7 mouse cellular contexts compared by ENCODE assay signal in the genomic region with DNA sequence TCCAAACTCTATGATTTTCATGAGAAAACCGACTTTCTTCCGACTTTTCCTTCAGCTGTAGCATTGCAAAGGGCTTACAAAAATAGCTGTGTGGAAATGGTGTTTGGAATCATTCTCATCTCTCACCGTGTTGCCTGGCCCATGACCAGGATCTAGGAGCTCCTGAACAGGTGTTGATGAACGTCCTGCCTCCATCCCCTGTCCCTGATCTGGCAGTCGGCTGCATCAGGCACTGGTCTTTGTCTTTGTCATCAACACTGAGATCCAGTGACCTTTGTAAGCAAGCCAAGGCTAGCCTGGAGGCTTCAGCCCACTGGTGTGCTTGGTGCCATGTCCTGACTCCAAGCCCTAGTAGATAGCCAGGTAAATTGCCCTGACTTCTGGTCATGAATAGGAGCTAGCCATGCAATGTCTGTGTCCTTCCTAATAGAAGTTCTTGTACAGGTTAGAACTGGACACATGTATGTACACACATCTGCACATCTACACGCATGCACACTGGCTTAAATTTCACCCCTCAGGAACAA. TPM values are rescaled to one million over a fixed set of nuclear protein-coding genes. Genes with fewer than 3 reads are reported as not detected.
A peak's percentile ranks its signal among the peaks of the same experiment; 100 is the strongest.
DNase-seq lines count a peak whose midpoint lies in the region; ATAC-seq and TF ChIP-seq lines count a peak whose summit lies in the region.

No protein-coding gene starts in this region.

- H3K27ac ChIP-seq in heart, embryonic 13.5 days (replicated peaks): peak overlapping the region; percentile 96
- H3K27ac ChIP-seq in midbrain, embryonic 12.5 days (replicated peaks): peak overlapping the region; percentile 81; the same call in 1 of the 2 replicates
- no peak overlapping the region for H3K27ac ChIP-seq in midbrain, embryonic 16.5 days (ENCODE audit: low read length)
- peak overlapping the region; percentile 90 for H3K27ac ChIP-seq in heart, embryonic 16.5 days (ENCODE audit: low read length)
- peak overlapping the region; percentile 89; the same call in 1 of the 2 replicates for H3K27ac ChIP-seq in stomach, postnatal 0 days (replicated peaks)

- H3K36me3 ChIP-seq in heart, embryonic 13.5 days: peaks cover 58% of the 10 kb centered on the region
- no peaks in the 10 kb centered on the region for H3K36me3 ChIP-seq in midbrain, embryonic 12.5 days
- H3K36me3 ChIP-seq in midbrain, embryonic 16.5 days (ENCODE audit: control insufficient read depth, insufficient read depth, low read length): no peaks in the 10 kb centered on the region
- peaks cover 13% of the 10 kb centered on the region for H3K36me3 ChIP-seq in heart, embryonic 16.5 days (ENCODE audit: control insufficient read depth, insufficient read depth)
- H3K36me3 ChIP-seq in stomach, postnatal 0 days (ENCODE audit: control insufficient read depth, insufficient read depth, low read length): 0 out of 2 replicates have a peak, but pooled peaks cover 4% of the 10 kb centered on the region

- no peak for DNase-seq in heart, postnatal 4 days
- no peak for DNase-seq in stomach, postnatal 0 days (ENCODE audit: low spot score)

- no peak for TF ChIP-seq CTCF in stomach, postnatal 0 days (IDR thresholded peaks at IDR 0.05; ENCODE audit: low read depth)

- H3K9ac ChIP-seq in heart, embryonic 13.5 days: peak overlapping the region; percentile 70
- no peak overlapping the region for H3K9ac ChIP-seq in midbrain, embryonic 12.5 days (replicated peaks)
- H3K9ac ChIP-seq in midbrain, embryonic 16.5 days (ENCODE audit: low read depth, low read length): no peak overlapping the region
- peak overlapping the region; percentile 48; the same call in 1 of the 2 replicates for H3K9ac ChIP-seq in heart, embryonic 16.5 days (ENCODE audit: low read length)
- H3K9ac ChIP-seq in stomach, postnatal 0 days (ENCODE audit: low read length): no peak overlapping the region

- H3K4me3 ChIP-seq in heart, embryonic 13.5 days: no peak overlapping the region
- H3K4me3 ChIP-seq in midbrain, embryonic 12.5 days: no peak overlapping the region
- no peak overlapping the region for H3K4me3 ChIP-seq in midbrain, embryonic 16.5 days (ENCODE audit: low read depth, low read length)
- no peak overlapping the region for H3K4me3 ChIP-seq in heart, embryonic 16.5 days (ENCODE audit: low read length)
- no peak overlapping the region for H3K4me3 ChIP-seq in stomach, postnatal 0 days (ENCODE audit: low read depth, low read length)

- TF ChIP-seq EP300 in stomach, postnatal 0 days (optimal IDR thresholded peaks at IDR 0.05): no peak

- peaks cover 95% of the 10 kb centered on the region for H3K4me1 ChIP-seq in heart, embryonic 13.5 days
- H3K4me1 ChIP-seq in midbrain, embryonic 12.5 days: peaks cover 43% of the 10 kb centered on the region
- H3K4me1 ChIP-seq in midbrain, embryonic 16.5 days (ENCODE audit: control insufficient read depth, insufficient read depth, low read length): peaks cover 16% of the 10 kb centered on the region
- peaks cover 77% of the 10 kb centered on the region for H3K4me1 ChIP-seq in heart, embryonic 16.5 days (ENCODE audit: control insufficient read depth, insufficient read depth, low read length)
- H3K4me1 ChIP-seq in stomach, postnatal 0 days (replicated peaks; ENCODE audit: control insufficient read depth, insufficient read depth): peaks cover 12% of the 10 kb centered on the region

- no peaks in the 10 kb centered on the region for H3K27me3 ChIP-seq in heart, embryonic 13.5 days (replicated peaks)
- peaks cover 24% of the 10 kb centered on the region; the same call in 1 of the 2 replicates for H3K27me3 ChIP-seq in midbrain, embryonic 12.5 days
- H3K27me3 ChIP-seq in midbrain, embryonic 16.5 days (ENCODE audit: control insufficient read depth, insufficient read depth, low read depth, low read length): no peaks in the 10 kb centered on the region
- H3K27me3 ChIP-seq in heart, embryonic 16.5 days (ENCODE audit: control insufficient read depth, insufficient read depth, low read length): no peaks in the 10 kb centered on the region
- H3K27me3 ChIP-seq in stomach, postnatal 0 days (ENCODE audit: control insufficient read depth, insufficient read depth, low read length): no peaks in the 10 kb centered on the region

- peak overlapping the region; percentile 46; the same call in 1 of the 2 replicates for H3K4me2 ChIP-seq in heart, embryonic 13.5 days
- no peak overlapping the region for H3K4me2 ChIP-seq in midbrain, embryonic 12.5 days (replicated peaks)
- no peak overlapping the region for H3K4me2 ChIP-seq in midbrain, embryonic 16.5 days (ENCODE audit: low read length)
- peak overlapping the region; percentile 42; the same call in 1 of the 2 replicates for H3K4me2 ChIP-seq in heart, embryonic 16.5 days (ENCODE audit: low read depth, low read length)
- no peak overlapping the region for H3K4me2 ChIP-seq in stomach, postnatal 0 days (replicated peaks; ENCODE audit: low read depth)

- no peak for ATAC-seq in heart, embryonic 13.5 days (ENCODE audit: extremely low read depth, insufficient number of reproducible peaks, low FRiP score, low TSS enrichment)
- no peak for ATAC-seq in midbrain, embryonic 12.5 days (ENCODE audit: low FRiP score, low read depth)
- ATAC-seq in midbrain, embryonic 16.5 days: no peak
- no peak for ATAC-seq in heart, embryonic 16.5 days (replicated peaks; ENCODE audit: extremely low read depth, insufficient read depth, low FRiP score)
- no peak for ATAC-seq in stomach, postnatal 0 days (ENCODE audit: low FRiP score, low TSS enrichment)
- ATAC-seq in activated CD4-positive, CD25-positive, alpha-beta regulatory T cell, adult 4 months: no peak

- no peaks in the 10 kb centered on the region for H3K9me3 ChIP-seq in heart, embryonic 13.5 days
- H3K9me3 ChIP-seq in midbrain, embryonic 12.5 days: no peaks in the 10 kb centered on the region
- no peaks in the 10 kb centered on the region for H3K9me3 ChIP-seq in midbrain, embryonic 16.5 days (replicated peaks; ENCODE audit: control insufficient read depth, low read length, poor library complexity, severe bottlenecking)
- H3K9me3 ChIP-seq in heart, embryonic 16.5 days (replicated peaks; ENCODE audit: control insufficient read depth, low read length): no peaks in the 10 kb centered on the region
- no peaks in the 10 kb centered on the region for H3K9me3 ChIP-seq in stomach, postnatal 0 days (ENCODE audit: control insufficient read depth, low read length)

- WGBS in heart, embryonic 13.5 days: 50% methylated on average over 6 of the region's 6 CpGs
- 86% methylated on average over 6 of the region's 6 CpGs for WGBS in midbrain, embryonic 12.5 days
- 80% methylated on average over 6 of the region's 6 CpGs for WGBS in midbrain, embryonic 16.5 days
- 46% methylated on average over 6 of the region's 6 CpGs for WGBS in heart, embryonic 16.5 days
- 50% methylated on average over 6 of the region's 6 CpGs for WGBS in stomach, postnatal 0 days

RNA-seq across cellular contexts. Expression of a gene that starts 12.8 kb away (rescaled TPM):
- polyA plus RNA-seq in heart, embryonic 13.5 days (2015; fragmentation: Nextera tagmentation; extraction: Ambion mirVana): 429 and 466 TPM in 2 replicates
- total RNA-seq in heart, postnatal 4 days (2021): 100 to 1,000 TPM; 457 to 460 TPM
- polyA plus RNA-seq in midbrain, embryonic 12.5 days (2016; fragmentation: Nextera tagmentation; extraction: Ambion mirVana): 169 and 215 TPM in 2 replicates
- 69.2 and 74.3 TPM in 2 replicates for polyA plus RNA-seq in midbrain, embryonic 16.5 days (2015; fragmentation: Nextera tagmentation; extraction: Ambion mirVana)
- polyA plus RNA-seq in heart, embryonic 16.5 days (2015; fragmentation: Nextera tagmentation; extraction: Ambion mirVana): 420 and 441 TPM in 2 replicates
- 238 and 254 TPM in 2 replicates for polyA plus RNA-seq in stomach, postnatal 0 days (2015; fragmentation: Nextera tagmentation; extraction: Ambion mirVana)
- polyA plus RNA-seq in activated CD4-positive, CD25-positive, alpha-beta regulatory T cell, adult 4 months (2017; shearing (Covaris generic)): under 1 TPM in 1 of 2 experiments, not detected in 1; 0.62 TPM

Comparison
In these comparisons a context has a peak if more than half of its experiments do, and no peak if none do; other contexts are left out.
1. H3K4me2 ChIP-seq: peak in heart, embryonic 13.5 days (single experiment) and heart, embryonic 16.5 days (single experiment); none in midbrain, embryonic 12.5 days (single experiment), midbrain, embryonic 16.5 days (single experiment) and stomach, postnatal 0 days (single experiment).
2. H3K9ac ChIP-seq: peak in heart, embryonic 13.5 days (single experiment) and heart, embryonic 16.5 days (single experiment); none in midbrain, embryonic 12.5 days (single experiment), midbrain, embryonic 16.5 days (single experiment) and stomach, postnatal 0 days (single experiment).
3. RNA of a gene that starts 12.8 kb away (polyA plus RNA-seq): 429 to 466 TPM in heart, embryonic 13.5 days, 420 to 441 TPM in heart, embryonic 16.5 days, 238 to 254 TPM in stomach, postnatal 0 days, 169 to 215 TPM in midbrain, embryonic 12.5 days and 69.2 to 74.3 TPM in midbrain, embryonic 16.5 days; 0.62 TPM in activated CD4-positive, CD25-positive, alpha-beta regulatory T cell, adult 4 months; every median in the first group is over 10 times any median in the second.